Mouse (Mus musculus) adrenal gland, adult (tissue): ENCODE data around the gene Igsf3.
A peak's percentile ranks its signal among the peaks of the same experiment; 100 is the strongest.

ENCODE experiments used
- DNase-seq, 2 experiments: peaks; one replicate each; pipeline ENCODE4 v3.0.0; 2022 to 2023; ENCODE audit warnings: low spot score in 1 of 2; ENCODE audit not compliant: inconsistent age in 2 of 2

Gene Igsf3

DNA sequence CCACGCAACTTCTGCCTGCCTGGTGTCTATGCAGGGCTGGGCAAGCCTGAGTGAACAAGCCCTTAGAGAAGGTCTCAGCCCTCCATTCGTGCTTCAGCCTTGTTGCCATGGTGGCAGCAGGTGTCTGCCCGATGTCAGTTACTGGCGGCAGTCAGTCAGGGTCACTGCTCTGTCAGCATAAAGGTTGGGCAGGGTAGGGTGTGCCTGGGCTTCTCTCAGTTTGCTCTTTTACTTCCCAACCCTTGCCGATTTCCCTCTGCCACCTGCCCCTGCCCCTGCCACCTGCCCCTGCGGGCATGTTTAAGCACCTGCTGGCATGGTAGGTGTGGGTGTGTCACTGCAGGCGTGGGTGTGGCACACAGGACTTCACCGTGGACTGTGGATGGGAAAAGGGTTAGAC is 67.6 kb downstream of the Igsf3 start:
- DNase-seq = no peak

DNA sequence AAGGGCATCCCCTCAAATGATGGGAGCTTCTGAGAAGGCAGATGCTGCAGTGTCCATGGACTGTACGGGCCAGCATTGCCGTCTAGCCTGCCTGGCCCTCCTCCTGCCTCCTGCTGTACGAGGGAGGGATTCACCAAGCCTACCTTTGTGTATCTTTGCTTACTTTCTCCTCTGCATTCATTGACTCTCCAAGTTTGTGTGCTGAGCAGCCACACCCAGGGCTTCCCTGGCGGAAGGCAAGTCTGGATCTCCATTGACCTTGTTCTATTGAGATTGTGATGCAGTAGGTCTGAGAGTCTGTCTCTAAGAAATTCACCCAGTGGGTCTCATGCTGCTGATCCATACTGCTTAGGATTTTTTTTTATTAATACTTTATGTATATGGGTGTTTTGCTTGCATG is 70.4 kb downstream of the Igsf3 start:
- DNase-seq = no peak

DNA sequence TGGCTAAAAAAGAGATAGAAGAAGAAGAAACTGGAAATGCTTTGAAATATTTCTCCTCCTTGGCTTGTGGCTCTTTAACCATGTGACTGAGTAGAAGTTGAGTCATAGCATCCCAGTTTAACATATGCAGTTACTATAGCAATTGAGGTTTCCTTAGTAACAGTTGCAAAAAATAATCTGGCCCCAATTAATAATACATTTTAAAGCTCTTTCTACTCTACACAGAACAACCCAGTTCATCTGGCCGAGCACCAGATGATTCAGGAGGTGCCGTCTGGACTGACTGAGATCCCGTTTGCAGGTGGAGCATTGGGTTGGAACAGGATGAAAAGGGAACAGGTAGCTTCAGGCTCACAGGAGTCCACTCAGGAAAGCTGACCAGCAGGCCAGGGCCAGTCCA is 71.9 kb downstream of the Igsf3 start:
- no peak for DNase-seq

DNA sequence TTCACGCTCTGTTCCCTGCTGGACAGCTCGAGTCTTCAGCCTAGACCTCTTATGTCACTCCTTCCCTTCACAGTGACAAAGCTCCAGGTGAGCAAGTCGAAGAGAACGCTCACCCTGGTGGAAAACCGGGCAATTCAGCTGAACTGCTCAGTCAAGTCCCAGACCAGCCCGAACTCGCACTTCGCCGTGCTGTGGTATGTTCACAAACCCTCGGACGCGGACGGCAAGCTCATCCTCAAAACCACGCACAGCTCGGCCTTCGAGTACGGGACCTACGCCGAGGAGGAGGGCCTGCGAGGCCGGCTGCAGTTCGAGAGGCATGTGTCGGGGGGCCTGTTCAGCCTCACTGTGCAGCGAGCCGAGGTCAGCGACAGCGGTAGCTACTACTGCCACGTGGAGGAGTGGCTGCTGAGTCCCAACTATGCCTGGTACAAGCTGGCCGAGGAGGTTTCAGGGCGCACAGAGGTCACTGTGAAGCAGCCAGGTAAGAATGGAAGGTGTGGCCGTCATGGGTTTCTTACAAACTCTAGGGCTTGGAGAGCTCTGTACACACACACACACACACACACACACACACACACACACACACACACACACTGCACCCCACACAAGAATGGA is 74.0 kb downstream of the Igsf3 start:
- DNase-seq = no peak

DNA sequence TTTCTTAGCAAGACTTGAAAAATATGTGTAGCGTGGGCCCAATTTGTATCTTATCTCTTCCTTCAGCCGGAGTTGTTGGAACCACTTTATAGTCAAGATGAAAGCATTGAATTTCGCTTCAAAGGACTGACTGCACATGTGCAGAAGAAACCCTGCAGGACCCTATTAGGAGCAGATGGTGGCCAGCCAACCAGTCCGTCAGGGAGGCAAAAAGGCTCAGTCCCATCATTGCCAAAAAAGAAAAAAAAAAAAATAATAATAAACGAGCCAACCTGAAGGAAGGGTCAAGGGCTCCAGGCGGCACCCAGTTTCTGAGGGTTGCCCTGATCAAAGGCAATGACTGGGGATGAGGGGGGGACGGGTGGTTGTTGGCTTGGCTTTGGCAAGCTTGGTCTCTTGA is 83.7 kb downstream of the Igsf3 start:
- DNase-seq = no peak

DNA sequence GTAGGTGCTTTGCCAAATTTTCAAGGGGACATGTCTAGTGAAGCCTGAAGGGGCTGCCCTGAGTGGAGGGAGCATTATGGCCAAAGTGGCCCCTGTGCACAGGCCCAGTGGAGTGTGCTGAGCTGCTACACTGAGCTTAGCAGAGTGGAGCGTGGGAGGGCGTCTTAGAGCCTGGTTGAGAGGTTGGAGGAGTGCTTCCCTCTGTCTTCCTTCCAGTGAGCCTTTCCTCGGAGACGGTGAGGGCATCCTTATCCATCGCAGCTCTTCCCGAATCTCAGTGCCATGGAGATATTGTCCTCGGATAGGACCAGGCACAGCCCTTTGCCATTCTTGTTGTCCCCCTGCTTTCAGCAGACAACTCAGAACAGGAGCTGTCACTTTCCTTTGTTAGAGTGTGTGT is 84.2 kb downstream of the Igsf3 start:
- DNase-seq = no peak

DNA sequence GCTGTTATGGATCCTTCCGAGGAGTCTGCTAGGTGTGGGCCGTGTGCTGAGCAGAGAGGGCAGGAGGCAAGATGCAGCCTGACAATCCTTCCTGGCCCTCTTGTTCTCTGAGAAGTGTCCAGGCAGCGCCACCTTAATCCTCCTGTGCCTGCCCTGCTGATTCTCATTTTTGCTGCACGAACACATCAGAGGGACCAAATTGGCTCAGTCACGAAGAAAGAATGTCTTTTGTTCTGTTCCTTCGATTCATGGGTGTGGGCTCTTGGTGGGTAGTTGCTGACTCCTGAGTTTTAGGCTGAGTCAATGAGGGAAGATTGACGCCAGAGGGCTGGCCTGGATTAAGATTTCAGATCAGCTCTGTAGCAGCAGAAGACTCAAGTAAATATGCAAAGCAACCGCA is 84.9 kb downstream of the Igsf3 start:
- no peak for DNase-seq

DNA sequence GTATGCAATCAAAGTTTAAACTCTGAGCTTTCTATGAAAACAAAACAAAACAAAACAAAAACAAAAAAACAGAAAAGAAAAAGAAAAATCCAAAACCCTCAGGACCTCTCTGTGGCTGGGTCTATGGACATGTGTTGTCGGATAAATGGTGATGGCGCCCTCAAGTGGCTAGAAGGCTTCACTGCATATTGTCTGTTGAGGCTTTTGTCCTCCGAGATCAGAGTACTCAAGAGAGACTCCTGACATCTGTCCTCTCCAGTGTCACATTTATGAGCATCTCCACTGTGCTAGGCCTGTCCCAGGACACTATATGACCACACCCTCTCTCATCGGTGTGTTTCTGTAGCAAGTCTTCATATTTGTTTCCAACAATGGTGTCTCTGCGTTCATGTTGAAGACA is 85.4 kb downstream of the Igsf3 start:
- peak; percentile 75 to 91 for DNase-seq

DNA sequence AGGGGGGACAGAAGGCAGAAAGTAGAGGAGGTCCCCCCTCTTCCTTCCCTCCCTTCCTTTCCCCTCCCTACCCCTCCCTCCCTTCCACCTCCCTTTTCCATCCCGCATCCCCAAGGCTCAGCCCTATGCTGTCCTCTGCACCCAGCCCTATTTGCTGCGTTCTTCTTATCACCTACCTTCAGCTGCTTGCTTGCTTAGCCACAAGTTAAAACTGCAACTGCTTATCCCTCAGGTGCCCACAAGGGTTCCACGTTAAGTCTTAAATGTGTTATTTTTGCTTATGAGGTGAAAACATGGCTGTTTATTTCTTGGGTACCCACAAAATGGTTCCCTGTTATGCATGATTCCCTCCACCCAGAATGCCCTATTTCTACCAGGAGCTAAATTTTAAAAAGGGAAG is 86.6 kb downstream of the Igsf3 start:
- no peak for DNase-seq

DNA sequence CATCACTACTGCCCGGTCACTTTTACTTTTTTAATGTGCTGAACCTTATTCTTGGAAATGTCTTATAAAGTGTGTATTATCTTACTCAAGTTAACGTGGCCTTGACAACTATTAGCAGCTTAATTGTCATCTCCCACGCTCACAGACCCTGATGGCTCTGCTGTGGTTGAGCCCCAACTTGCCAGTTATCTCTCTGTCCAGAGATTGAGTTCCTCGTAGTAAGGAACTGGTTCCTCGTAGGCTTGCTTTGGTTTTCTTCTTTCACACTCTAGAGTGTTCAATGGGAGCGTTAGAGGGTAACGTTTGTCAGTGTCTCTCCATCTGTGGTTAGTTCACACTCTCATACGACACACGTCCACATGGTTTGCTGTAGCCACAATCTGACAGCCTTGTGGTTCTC is 92.8 kb downstream of the Igsf3 start:
- DNase-seq = no peak

DNA sequence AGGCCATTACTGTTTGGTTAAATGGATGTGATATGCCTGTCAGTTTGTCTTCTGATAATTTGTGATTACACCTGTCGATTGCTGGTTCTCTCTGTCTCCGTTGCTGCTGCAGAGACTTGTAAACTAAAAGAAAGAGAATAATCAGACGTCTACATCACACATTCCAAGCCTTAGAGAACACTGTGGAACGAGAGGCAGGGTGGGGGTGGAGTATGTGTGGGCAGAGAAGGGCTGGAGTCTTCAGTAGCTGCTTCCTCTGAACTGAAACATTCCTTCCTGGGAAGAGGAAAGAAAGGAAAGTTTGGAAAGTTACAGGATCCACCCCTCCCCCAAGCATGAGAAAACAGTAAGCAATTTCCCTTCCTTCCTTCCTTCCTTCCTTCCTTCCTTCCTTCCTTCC is 95.0 kb downstream of the Igsf3 start:
- DNase-seq = no peak

DNA sequence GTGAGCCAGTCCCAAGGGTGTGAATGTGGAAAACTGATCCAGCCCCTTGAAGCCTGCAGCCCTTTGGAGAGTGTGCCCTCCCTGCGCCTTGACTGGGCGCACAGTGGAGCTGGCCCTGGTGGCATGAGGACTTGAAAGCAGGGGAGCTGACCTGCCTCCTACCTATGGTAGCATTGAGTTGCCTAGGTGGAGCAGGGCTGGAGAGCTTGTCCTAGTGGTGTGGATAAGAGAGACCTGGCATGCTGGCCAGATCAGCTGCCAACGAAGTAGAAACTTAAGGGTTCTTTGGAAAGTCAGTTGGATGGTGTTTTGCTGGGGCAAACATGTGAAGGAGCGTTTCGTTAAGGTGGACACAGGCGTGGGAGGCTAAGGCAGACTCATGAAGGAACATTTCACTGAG is 105.1 kb downstream of the Igsf3 start:
- no peak for DNase-seq

DNA sequence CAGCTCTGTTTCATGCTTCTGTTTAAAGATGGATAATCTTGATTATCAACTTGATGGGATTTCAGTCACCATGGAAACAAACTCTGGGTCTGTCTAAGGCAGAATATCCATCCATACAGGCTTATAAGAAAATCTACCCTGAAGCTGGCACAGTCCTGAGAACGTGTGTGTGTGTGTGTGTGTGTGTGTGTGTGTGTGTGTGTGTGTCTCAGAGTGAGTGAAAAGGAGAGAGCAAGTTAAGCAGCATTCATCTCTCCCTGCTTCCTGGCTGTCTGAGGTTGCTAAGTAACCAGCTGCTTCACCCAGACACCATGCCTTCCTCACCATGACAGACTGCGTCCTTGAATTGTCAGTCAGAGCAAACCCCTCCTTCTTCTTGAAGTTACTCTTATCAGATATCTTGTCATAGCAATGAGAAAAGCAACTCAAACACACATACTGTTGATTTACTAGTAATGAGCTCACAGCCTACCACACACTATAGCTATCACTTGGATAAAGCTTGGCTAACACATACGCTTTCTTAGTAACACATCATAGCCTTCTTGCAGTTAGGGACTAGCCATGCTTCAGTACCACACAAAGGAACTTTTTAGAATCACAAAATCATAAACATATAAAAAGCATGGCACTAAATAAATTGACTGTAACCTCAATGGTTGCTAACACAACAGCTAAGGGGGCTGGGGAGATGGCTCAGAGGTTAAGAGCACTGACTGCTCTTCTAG is 106.5 kb downstream of the Igsf3 start:
- no peak for DNase-seq

DNA sequence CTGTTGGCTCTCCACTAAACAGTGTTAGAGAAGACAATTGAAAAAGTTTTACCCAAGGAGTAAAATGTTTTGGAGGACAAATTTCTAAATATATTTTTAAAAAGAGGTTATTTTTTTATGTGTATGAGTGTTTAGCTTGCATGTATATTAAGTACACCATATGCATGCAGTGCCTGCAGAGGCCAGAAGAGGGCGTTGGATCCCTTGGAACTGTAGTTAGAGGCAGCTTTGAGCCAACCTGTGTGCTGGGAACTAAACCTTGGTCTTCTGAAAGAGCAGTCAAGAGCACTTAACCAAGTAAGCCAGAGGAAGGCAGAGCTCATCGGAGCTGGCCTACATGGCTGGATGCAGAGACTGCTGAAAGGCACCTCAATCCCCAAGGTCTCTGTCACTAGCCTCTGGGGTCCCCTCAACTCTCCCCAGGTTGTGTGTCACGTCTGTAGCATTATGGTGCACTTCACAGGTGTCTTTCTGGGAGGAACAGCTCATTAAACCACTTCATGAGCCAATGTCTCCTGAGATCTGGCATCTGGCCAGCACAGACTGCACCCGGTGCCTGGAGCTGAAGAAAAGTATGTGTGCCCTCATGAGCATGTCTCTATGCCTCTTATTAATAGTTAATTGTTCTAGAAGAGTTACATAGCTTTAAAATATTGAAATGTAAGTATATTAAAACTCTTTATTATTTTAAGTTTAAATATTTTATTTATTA is 109.3 kb downstream of the Igsf3 start:
- DNase-seq = peak in 1 of 2 experiments; percentile 63

DNA sequence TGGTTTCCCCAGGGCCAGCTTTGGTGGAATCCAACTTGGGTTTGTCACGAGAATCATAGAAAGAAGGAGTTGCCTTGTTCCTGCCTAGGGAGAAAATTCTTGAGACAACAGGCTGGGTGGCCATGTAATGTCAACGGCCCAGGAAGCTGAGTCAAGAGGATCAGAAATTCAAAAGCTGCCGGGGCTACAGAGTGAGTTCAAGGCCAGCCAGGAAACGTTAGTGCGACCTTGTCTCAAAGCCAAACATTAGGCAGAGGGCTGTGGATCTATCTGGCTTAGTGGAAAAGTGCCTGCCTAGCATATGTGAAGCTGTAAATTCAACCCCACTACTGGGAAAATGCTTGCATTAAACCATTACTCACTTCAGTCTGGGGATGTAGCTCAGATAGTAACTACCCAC is 110.6 kb downstream of the Igsf3 start:
- DNase-seq = peak; percentile 46 to 84

DNA sequence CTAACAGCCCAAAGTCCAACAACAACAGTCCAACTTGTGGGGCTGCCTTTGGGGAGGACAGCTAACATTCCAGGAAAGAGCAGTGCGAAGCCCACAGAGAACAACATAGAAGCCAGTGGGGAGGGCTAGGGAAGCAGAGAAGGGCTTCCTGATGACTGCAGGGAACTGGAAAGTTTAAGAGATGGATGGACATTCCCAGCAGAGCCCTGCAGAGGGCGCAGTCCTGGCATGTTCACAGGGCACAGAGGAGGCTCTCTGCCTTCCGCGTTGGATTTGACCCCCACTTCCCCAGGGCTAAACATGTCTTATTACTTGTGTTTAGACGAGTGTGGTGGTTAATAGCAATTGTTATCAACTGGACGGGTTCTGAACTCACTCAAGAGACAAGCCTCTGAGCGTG is 111.3 kb downstream of the Igsf3 start:
- peak in 1 of 2 experiments; percentile 22 for DNase-seq

DNA sequence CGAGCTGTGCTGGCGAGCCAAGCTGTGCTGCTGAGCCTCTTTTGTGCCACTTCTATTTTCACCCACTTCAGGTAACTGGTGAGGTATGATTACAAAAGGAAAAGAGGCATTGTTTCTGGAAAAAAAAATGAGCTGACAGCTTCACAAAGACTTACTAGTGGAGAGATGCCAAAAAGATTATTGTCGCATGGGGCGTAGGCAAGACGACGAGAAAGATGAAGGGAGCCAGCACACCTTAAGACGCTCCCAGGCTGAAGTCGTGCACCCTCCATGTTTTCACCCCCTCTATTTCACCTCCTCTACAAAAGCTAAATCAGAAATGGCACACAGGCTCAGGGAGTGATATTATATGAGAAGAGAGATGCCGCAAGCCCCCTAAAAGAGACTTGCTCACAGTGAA is 113.6 kb downstream of the Igsf3 start:
- DNase-seq = no peak

DNA sequence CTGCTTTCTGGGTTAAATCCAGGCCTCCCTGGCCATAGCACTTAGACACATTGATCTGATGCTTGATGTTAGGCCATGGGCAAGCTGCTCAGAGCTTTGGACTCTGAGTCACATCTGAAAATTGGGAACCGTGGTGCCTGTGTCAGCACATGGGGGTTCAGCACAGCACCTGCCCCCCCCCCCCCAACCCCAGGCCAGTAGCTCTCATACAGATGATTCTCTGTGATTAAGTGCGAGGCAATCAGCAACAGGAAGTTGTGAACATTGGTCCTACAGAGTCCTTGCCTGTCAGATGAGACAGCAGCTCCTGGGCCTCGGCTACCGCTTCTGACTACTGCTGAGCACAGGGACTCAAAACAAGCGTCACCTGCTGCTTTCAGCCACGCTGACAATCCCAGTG is 116.0 kb downstream of the Igsf3 start:
- no peak for DNase-seq

DNA sequence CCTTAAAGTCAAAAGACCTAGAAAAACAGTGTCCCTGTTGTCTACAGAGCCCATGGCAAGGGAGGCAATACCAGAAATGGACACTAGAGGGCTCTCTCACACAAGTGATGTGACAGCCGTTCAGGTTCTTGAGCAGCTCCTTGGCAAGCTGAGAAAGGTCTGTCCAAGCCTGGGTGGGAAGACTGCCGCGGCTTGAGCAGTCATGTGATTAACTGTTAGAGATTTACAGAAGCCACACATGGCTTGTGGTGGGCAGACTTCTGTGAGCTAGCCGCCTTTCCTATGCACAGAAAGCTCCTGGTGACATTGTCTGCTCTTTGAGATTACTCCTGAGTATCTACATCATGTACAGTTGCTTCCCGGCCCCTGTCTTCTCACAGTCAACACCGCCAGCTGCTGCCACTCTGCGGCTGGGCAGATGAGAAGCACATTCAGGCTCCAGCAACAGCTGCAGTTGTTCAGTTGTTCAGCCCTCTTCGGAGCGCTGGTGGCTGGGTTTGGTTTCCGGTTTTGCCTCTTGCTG is 117.1 kb downstream of the Igsf3 start:
- DNase-seq = peak; percentile 87 to 97

DNA sequence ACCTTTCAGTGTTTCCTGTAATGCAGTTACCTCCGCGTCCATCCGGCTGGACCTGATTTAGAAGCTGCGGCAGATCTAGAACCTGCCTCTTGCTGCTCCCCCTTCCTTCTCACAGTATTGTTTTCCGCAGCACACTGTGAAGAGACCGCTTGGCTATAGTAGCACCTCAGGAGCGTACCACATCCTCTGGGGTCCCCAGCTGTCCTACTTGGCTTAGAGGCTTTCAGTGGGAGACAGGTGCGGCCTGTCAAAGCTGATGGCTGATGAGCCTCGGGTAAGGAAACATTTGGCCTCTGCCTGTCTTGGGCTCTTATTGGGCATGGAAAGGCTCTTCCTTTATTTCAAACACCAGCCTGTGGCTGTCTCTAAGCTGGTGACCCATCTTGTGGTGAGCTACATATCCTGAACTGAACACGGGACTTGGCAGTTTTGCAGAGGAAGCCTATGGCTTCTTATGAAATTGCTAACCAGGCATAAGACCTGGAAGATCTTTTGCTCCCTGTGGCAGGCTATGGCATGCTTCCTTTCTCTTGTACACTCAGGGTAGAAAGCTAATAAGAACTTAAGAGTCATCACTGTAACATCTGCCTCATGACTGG is 120.6 kb downstream of the Igsf3 start:
- DNase-seq = peak in 1 of 2 experiments; percentile 26

DNA sequence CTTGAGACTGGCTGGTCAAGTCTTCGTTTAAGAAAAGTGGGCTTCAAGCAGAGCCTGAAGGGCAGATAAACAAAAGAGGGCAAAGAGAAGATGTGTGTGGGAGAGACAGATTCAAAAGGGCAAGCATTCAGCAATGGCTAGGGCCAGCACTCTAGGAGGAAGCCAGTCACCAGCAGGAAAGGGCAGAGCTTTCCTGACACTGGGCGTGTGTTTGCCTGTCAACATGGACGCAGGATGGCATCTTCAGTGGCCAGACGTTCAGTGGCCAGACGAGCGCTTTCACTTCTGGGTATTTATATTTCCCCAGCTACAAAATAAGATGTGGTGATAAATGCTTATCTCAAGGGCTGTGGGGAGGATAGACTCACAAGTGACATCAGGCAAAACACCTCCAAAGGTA is 123.0 kb downstream of the Igsf3 start:
- DNase-seq = no peak
